Mouse (Mus musculus): Measurements from ENCODE around the gene Fam219a. TPM values are rescaled to one million over a fixed set of nuclear protein-coding genes. Genes with fewer than 3 reads are reported as not detected.

Fam219a gene
- 5.2 TPM for polyA plus RNA-seq (2014; fragmentation: Illumina TruSeq; extraction: RNeasy Lipid Tissue Mini Kit (QIAGEN cat#74804); ENCODE audit: low read depth, low replicate concordance)

GRCm38 (mm10) chr4:41569411-41569885 lies at the start of gene Fam219a, which contains the start of gene Dnaic1:
Gene Fam219a (minus strand): TSS chr4:41569538.
Gene Dnaic1 (plus strand): TSS chr4:41569775.

GRCm38 (mm10) chr4:41517233-41517632 lies 52.1 kb downstream of the Fam219a start, which contains the start of gene 1110017D15Rik:
Gene 1110017D15Rik (minus strand): TSS chr4:41517333.

GRCm38 (mm10) chr4:41502986-41503412 lies 66.3 kb downstream of the Fam219a start, which contains the start of gene AI464131:
Gene AI464131 (minus strand): TSS chr4:41503076.

Other genes starting within 250 kb of the Fam219a start
- gene Ubap1, start 220.5 kb downstream of the Fam219a start, polyA plus RNA-seq (2014; fragmentation: Illumina TruSeq; extraction: RNeasy Lipid Tissue Mini Kit (QIAGEN cat#74804); ENCODE audit: low read depth, low replicate concordance): 72.6 TPM
- 26.8 TPM for gene Kif24, start 104.7 kb downstream of the Fam219a start, polyA plus RNA-seq (2014; fragmentation: Illumina TruSeq; extraction: RNeasy Lipid Tissue Mini Kit (QIAGEN cat#74804); ENCODE audit: low read depth, low replicate concordance)
- 13.1 TPM for gene Nudt2, start 104.4 kb downstream of the Fam219a start, polyA plus RNA-seq (2014; fragmentation: Illumina TruSeq; extraction: RNeasy Lipid Tissue Mini Kit (QIAGEN cat#74804); ENCODE audit: low read depth, low replicate concordance)
- gene AI464131, start 66.5 kb downstream of the Fam219a start, polyA plus RNA-seq (2014; fragmentation: Illumina TruSeq; extraction: RNeasy Lipid Tissue Mini Kit (QIAGEN cat#74804); ENCODE audit: low read depth, low replicate concordance): 4.2 TPM
- gene 1110017D15Rik, start 52.2 kb downstream of the Fam219a start, polyA plus RNA-seq (2014; fragmentation: Illumina TruSeq; extraction: RNeasy Lipid Tissue Mini Kit (QIAGEN cat#74804); ENCODE audit: low read depth, low replicate concordance): 211 TPM
- gene Dnaic1, start 237 bp upstream of the Fam219a start, polyA plus RNA-seq (2014; fragmentation: Illumina TruSeq; extraction: RNeasy Lipid Tissue Mini Kit (QIAGEN cat#74804); ENCODE audit: low read depth, low replicate concordance): 36.1 TPM
- 0.17 TPM for gene Enho, start 70.8 kb upstream of the Fam219a start, polyA plus RNA-seq (2014; fragmentation: Illumina TruSeq; extraction: RNeasy Lipid Tissue Mini Kit (QIAGEN cat#74804); ENCODE audit: low read depth, low replicate concordance)
- gene Cntfr, start 127.6 kb upstream of the Fam219a start, polyA plus RNA-seq (2014; fragmentation: Illumina TruSeq; extraction: RNeasy Lipid Tissue Mini Kit (QIAGEN cat#74804); ENCODE audit: low read depth, low replicate concordance): not detected
- 4.1 TPM for gene Il11ra1, start 130.5 kb upstream of the Fam219a start, polyA plus RNA-seq (2014; fragmentation: Illumina TruSeq; extraction: RNeasy Lipid Tissue Mini Kit (QIAGEN cat#74804); ENCODE audit: low read depth, low replicate concordance)
- gene Rpp25l, start 144.0 kb upstream of the Fam219a start, polyA plus RNA-seq (2014; fragmentation: Illumina TruSeq; extraction: RNeasy Lipid Tissue Mini Kit (QIAGEN cat#74804); ENCODE audit: low read depth, low replicate concordance): not detected
- gene Dctn3, start 153.6 kb upstream of the Fam219a start, polyA plus RNA-seq (2014; fragmentation: Illumina TruSeq; extraction: RNeasy Lipid Tissue Mini Kit (QIAGEN cat#74804); ENCODE audit: low read depth, low replicate concordance): 23.1 TPM
- gene Arid3c, start 161.6 kb upstream of the Fam219a start, polyA plus RNA-seq (2014; fragmentation: Illumina TruSeq; extraction: RNeasy Lipid Tissue Mini Kit (QIAGEN cat#74804); ENCODE audit: low read depth, low replicate concordance): not detected
- 0.49 TPM for gene Galt, start 185.7 kb upstream of the Fam219a start, polyA plus RNA-seq (2014; fragmentation: Illumina TruSeq; extraction: RNeasy Lipid Tissue Mini Kit (QIAGEN cat#74804); ENCODE audit: low read depth, low replicate concordance)
- gene Sigmar1, start 186.6 kb upstream of the Fam219a start, polyA plus RNA-seq (2014; fragmentation: Illumina TruSeq; extraction: RNeasy Lipid Tissue Mini Kit (QIAGEN cat#74804); ENCODE audit: low read depth, low replicate concordance): 7.2 TPM
- 25.9 TPM for gene Ccl27a, start 204.7 kb upstream of the Fam219a start, polyA plus RNA-seq (2014; fragmentation: Illumina TruSeq; extraction: RNeasy Lipid Tissue Mini Kit (QIAGEN cat#74804); ENCODE audit: low read depth, low replicate concordance)

Data from testis, adult 10 weeks (tissue).